Mouse (Mus musculus): ENCODE measurements at regions not wholly inside any gene's neighbourhood (a gene's known extent, or its start where the extent isn't known, plus 50 kb on each side); places are given as distances from the start of the nearest gene placed in this dataset.

GRCm38 (mm10) chr4:124428844-124429243, 181.8 kb downstream of the 3100002H09Rik start:
- no peak for DNase-seq (ENCODE audit: low read depth, low spot score)

DNA sequence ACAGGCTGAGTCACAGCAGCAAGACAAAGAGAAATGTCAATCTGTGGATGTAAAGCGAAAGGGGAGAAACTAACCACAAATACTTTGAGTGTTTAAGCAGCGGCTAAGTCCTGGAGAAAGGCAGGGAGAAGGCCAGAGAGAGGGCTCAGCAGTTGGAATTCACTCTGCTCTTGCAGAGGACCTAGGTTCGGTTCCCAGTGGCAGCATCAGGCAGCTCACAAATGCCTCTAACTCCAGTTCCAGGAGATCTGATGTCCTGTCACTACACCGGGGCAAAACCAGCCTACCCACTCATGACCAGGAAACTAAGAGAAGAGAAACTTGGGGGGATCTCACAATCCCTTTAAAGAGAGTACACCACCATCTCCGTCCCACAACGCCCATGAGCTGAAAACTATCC, 188.2 kb downstream of the 3100002H09Rik start:
- H3K4me1 ChIP-seq (ENCODE audit: control insufficient read depth in 1 of 2, insufficient read depth in 2 of 2, low read length in 2 of 2): no peaks in the 10 kb centered on the region
- no peak for DNase-seq (ENCODE audit: low read depth, low spot score)
- no peak overlapping the region for H3K4me3 ChIP-seq (ENCODE audit: control insufficient read depth in 1 of 2, insufficient read depth in 1 of 2, low read depth in 2 of 2, low read length in 2 of 2)
- no peak overlapping the region for H3K27ac ChIP-seq (ENCODE audit: control insufficient read depth, low read depth, low read length)
- H3K9ac ChIP-seq (ENCODE audit: control insufficient read depth, low read depth, low read length, poor library complexity, severe bottlenecking): no peak overlapping the region
- H3K36me3 ChIP-seq (ENCODE audit: control insufficient read depth in 1 of 2, insufficient read depth in 2 of 2, low read length in 2 of 2): no peaks in the 10 kb centered on the region
- no peaks in the 10 kb centered on the region for H3K27me3 ChIP-seq (ENCODE audit: control insufficient read depth in 1 of 2, insufficient read depth in 2 of 2, low read length in 2 of 2)
- H3K9me3 ChIP-seq (replicated peaks; ENCODE audit: insufficient read depth, low read length): no peaks in the 10 kb centered on the region; the same call in 1 of the 2 replicates
- no peaks in the 10 kb centered on the region for H3K79me2 ChIP-seq (ENCODE audit: control insufficient read depth, insufficient read depth, low read length, poor library complexity)
- TF ChIP-seq TBP (IDR thresholded peaks at IDR 0.05; ENCODE audit: low read depth, low read length) (no peak), CHD1 (IDR thresholded peaks at IDR 0.05; ENCODE audit: low read depth, low read length) (no peak), ZC3H11A (IDR thresholded peaks at IDR 0.05; ENCODE audit: low read depth, low read length) (no peak), MAFK (IDR thresholded peaks at IDR 0.05; ENCODE audit: borderline replicate concordance, low read depth, low read length) (no peak)

More at GRCm38 (mm10) chr4:124428844-124429243, 181.8 kb downstream of the 3100002H09Rik start:
- Histone ChIP-seq H3K79me2 (ENCODE audit: control insufficient read depth, insufficient read depth, low read length, poor library complexity) (no peaks in the 10 kb centered on the region), H3K27me3 (ENCODE audit: control insufficient read depth in 1 of 2, insufficient read depth in 2 of 2, low read length in 2 of 2) (no peaks in the 10 kb centered on the region), H3K4me3 (ENCODE audit: control insufficient read depth in 1 of 2, insufficient read depth in 1 of 2, low read depth in 2 of 2, low read length in 2 of 2) (no peak overlapping the region), H3K9ac (ENCODE audit: control insufficient read depth, low read depth, low read length, poor library complexity, severe bottlenecking) (no peak overlapping the region), H3K4me1 (ENCODE audit: control insufficient read depth in 1 of 2, insufficient read depth in 2 of 2, low read length in 2 of 2) (no peaks in the 10 kb centered on the region), H3K36me3 (ENCODE audit: control insufficient read depth in 1 of 2, insufficient read depth in 2 of 2, low read length in 2 of 2) (no peaks in the 10 kb centered on the region), H3K9me3 (replicated peaks; ENCODE audit: insufficient read depth, low read length) (no peaks in the 10 kb centered on the region; the same call in 1 of the 2 replicates), H3K27ac (ENCODE audit: control insufficient read depth, low read depth, low read length) (no peak overlapping the region)
- TF ChIP-seq ZC3H11A (IDR thresholded peaks at IDR 0.05; ENCODE audit: low read depth, low read length): no peak

DNA sequence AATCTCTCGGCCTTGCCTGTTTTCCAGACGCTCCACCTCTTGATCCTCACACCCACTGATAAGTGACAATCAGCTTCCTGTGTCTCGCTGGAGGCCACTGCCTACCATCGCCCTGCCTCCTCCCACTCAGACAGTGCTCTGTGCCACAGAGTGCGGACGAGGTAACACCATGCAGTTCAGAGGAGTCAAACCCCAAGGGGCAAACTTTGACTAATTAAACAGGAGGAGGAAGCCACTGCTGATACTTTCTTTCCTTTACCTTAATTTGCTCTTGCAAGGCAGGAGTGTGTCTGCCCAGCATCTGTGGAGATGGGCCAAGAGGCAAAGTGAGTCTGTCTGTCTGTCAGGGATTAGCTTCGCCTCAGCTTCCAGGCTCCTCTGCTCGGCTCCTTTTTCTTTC, 192.2 kb downstream of the 3100002H09Rik start:
- Histone ChIP-seq H3K4me1 (ENCODE audit: control insufficient read depth in 1 of 2, insufficient read depth in 2 of 2, low read length in 2 of 2) (no peaks in the 10 kb centered on the region), H3K9me3 (replicated peaks; ENCODE audit: insufficient read depth, low read length) (no peaks in the 10 kb centered on the region), H3K27me3 (ENCODE audit: control insufficient read depth in 1 of 2, insufficient read depth in 2 of 2, low read length in 2 of 2) (no peaks in the 10 kb centered on the region), H3K27ac (ENCODE audit: control insufficient read depth, low read depth, low read length) (no peak overlapping the region), H3K4me3 (ENCODE audit: control insufficient read depth in 1 of 2, insufficient read depth in 1 of 2, low read depth in 2 of 2, low read length in 2 of 2) (no peak overlapping the region), H3K9ac (ENCODE audit: control insufficient read depth, low read depth, low read length, poor library complexity, severe bottlenecking) (no peak overlapping the region), H3K79me2 (ENCODE audit: control insufficient read depth, insufficient read depth, low read length, poor library complexity) (no peaks in the 10 kb centered on the region), H3K36me3 (ENCODE audit: control insufficient read depth in 1 of 2, insufficient read depth in 2 of 2, low read length in 2 of 2) (no peaks in the 10 kb centered on the region)
- no peak for TF ChIP-seq CTCF (IDR thresholded peaks at IDR 0.05 in 2 of 3, conservative IDR thresholded peaks at IDR 0.05 in 1 of 3; ENCODE audit: control insufficient read depth in 1 of 3, insufficient read depth in 1 of 3, low read depth in 2 of 3, low read length in 3 of 3, poor library complexity in 1 of 3, severe bottlenecking in 1 of 3)
- TF ChIP-seq MYB (IDR thresholded peaks at IDR 0.05; ENCODE audit: low read depth, low read length): no peak
- TF ChIP-seq MYC (IDR thresholded peaks at IDR 0.05; ENCODE audit: low read depth, low read length): no peak
- TF ChIP-seq POLR2AphosphoS2 (IDR thresholded peaks at IDR 0.05; ENCODE audit: low read length): no peak
- DNase-seq (ENCODE audit: low read depth, low spot score): no peak

- Histone ChIP-seq H3K79me2 (ENCODE audit: control insufficient read depth, insufficient read depth, low read length, poor library complexity) (no peaks in the 10 kb centered on the region), H3K9ac (ENCODE audit: control insufficient read depth, low read depth, low read length, poor library complexity, severe bottlenecking) (no peak overlapping the region), H3K9me3 (replicated peaks; ENCODE audit: insufficient read depth, low read length) (no peaks in the 10 kb centered on the region), H3K36me3 (ENCODE audit: control insufficient read depth in 1 of 2, insufficient read depth in 2 of 2, low read length in 2 of 2) (no peaks in the 10 kb centered on the region), H3K4me1 (ENCODE audit: control insufficient read depth in 1 of 2, insufficient read depth in 2 of 2, low read length in 2 of 2) (no peaks in the 10 kb centered on the region), H3K27ac (ENCODE audit: control insufficient read depth, low read depth, low read length) (no peak overlapping the region), H3K27me3 (ENCODE audit: control insufficient read depth in 1 of 2, insufficient read depth in 2 of 2, low read length in 2 of 2) (no peaks in the 10 kb centered on the region), H3K4me3 (ENCODE audit: control insufficient read depth in 1 of 2, insufficient read depth in 1 of 2, low read depth in 2 of 2, low read length in 2 of 2) (no peak overlapping the region)
- TF ChIP-seq EP300 (IDR thresholded peaks at IDR 0.05; ENCODE audit: low read depth in 1 of 2, low read length in 2 of 2): no peak
- no peak for TF ChIP-seq ELF1 (IDR thresholded peaks at IDR 0.05; ENCODE audit: low read depth, low read length)
- TF ChIP-seq HCFC1 (IDR thresholded peaks at IDR 0.05; ENCODE audit: low read depth, low read length): no peak
- TF ChIP-seq SMC3 (IDR thresholded peaks at IDR 0.05; ENCODE audit: low read depth, low read length): no peak
- no peak for TF ChIP-seq POLR2AphosphoS2 (IDR thresholded peaks at IDR 0.05; ENCODE audit: low read length)
- TF ChIP-seq CHD1 (IDR thresholded peaks at IDR 0.05; ENCODE audit: low read depth, low read length): no peak
- TF ChIP-seq TAL1 (IDR thresholded peaks at IDR 0.05; ENCODE audit: low read length): no peak
- DNase-seq (ENCODE audit: low read depth, low spot score): no peak
Measured at GRCm38 (mm10) chr4:124417176-124417575, 193.4 kb downstream of the 3100002H09Rik start.
